Mouse (Mus musculus): ENCODE measurements around the gene Gm13272. TPM values are rescaled to one million over a fixed set of nuclear protein-coding genes. Genes with fewer than 3 reads are reported as not detected.
"Not testable (repeated sequence)": the region's sequence is repeated elsewhere in the genome, so short reads cannot be mapped to it uniquely, and the experiment has no call there.

Gm13272 gene
- total RNA-seq (2021) = not detected

GRCm38 (mm10) chr4:88779550-88779949 is at the start of gene Gm13272:
Gm13272 (plus strand) TSS chr4:88779850.
- DNase-seq (ENCODE audit: low spot score in 2 of 2); intact Hi-C loops (cut with DNase I): not testable (repeated sequence)

- DNase-seq (ENCODE audit: low spot score in 2 of 2) = peak in 1 of 2 experiments; percentile 38
- intact Hi-C loops (cut with DNase I) = no loop called here
These were observed 41.2 kb upstream of the Gm13272 start for GRCm38 (mm10) chr4:88738480-88738879.

- DNase-seq (ENCODE audit: low spot score in 2 of 2) = no peak
- intact Hi-C loops (cut with DNase I) = no loop called here
These were observed 40.6 kb upstream of the Gm13272 start for GRCm38 (mm10) chr4:88739036-88739435.

- no peak for DNase-seq (ENCODE audit: low spot score in 2 of 2)
- intact Hi-C loops (cut with DNase I) = no loop called here
These were observed 38.2 kb upstream of the Gm13272 start for GRCm38 (mm10) chr4:88741426-88741825.

GRCm38 (mm10) chr4:88742771-88743371 is 36.8 kb upstream of the Gm13272 start:
- DNase-seq (ENCODE audit: low spot score in 2 of 2) = no peak
- intact Hi-C loops (cut with DNase I) = no loop called here

GRCm38 (mm10) chr4:88744207-88744606 is 35.4 kb upstream of the Gm13272 start:
- DNase-seq (ENCODE audit: low spot score in 2 of 2) = no peak
- intact Hi-C loops (cut with DNase I) = no loop called here

GRCm38 (mm10) chr4:88749926-88750325 is 29.7 kb upstream of the Gm13272 start:
- DNase-seq (ENCODE audit: low spot score in 2 of 2) = no peak
- intact Hi-C loops (cut with DNase I) = loop anchor here (5.0 kb wide), 1 partner anchor 62 kb away; no protein-coding TSS in a partner anchor

- intact Hi-C loops (cut with DNase I) = not testable (repeated sequence)
These were observed 24.8 kb upstream of the Gm13272 start, which contains the start of gene Gm13271 for GRCm38 (mm10) chr4:88754818-88755340. Gm13271 (plus strand) TSS chr4:88754868.

GRCm38 (mm10) chr4:88756581-88757513 is 22.8 kb upstream of the Gm13272 start:
- DNase-seq (ENCODE audit: low spot score in 2 of 2); intact Hi-C loops (cut with DNase I): not testable (repeated sequence)

More at GRCm38 (mm10) chr4:88754818-88755340, 24.8 kb upstream of the Gm13272 start, which contains the start of gene Gm13271:
- DNase-seq (ENCODE audit: low spot score in 2 of 2) = peak; percentile 63 to 67

- intact Hi-C loops (cut with DNase I) = not testable (repeated sequence)
- peak; percentile 88 to 92 for DNase-seq (ENCODE audit: low spot score in 2 of 2)
These were observed 22.0 kb upstream of the Gm13272 start for GRCm38 (mm10) chr4:88757628-88758031.

- DNase-seq (ENCODE audit: low spot score in 2 of 2); intact Hi-C loops (cut with DNase I): not testable (repeated sequence)
These were observed 20.9 kb upstream of the Gm13272 start for GRCm38 (mm10) chr4:88758751-88759150.

GRCm38 (mm10) chr4:88759610-88760268 is 19.9 kb upstream of the Gm13272 start, which contains the start of gene Gm13283:
Gm13283 (plus strand) TSS chr4:88760119.
- intact Hi-C loops (cut with DNase I) = not testable (repeated sequence)
- DNase-seq (ENCODE audit: low spot score in 2 of 2) = peak in 1 of 2 experiments; percentile 32

GRCm38 (mm10) chr4:88760431-88760830 is 19.2 kb upstream of the Gm13272 start:
- DNase-seq (ENCODE audit: low spot score in 2 of 2) = peak; percentile 37 to 46
- intact Hi-C loops (cut with DNase I) = not testable (repeated sequence)

- intact Hi-C loops (cut with DNase I) = not testable (repeated sequence)
- peak; percentile 63 to 67 for DNase-seq (ENCODE audit: low spot score in 2 of 2)
These were observed 17.9 kb upstream of the Gm13272 start for GRCm38 (mm10) chr4:88761776-88762175.

GRCm38 (mm10) chr4:88762341-88762740 is 17.3 kb upstream of the Gm13272 start:
- peak in 1 of 2 experiments; percentile 14 for DNase-seq (ENCODE audit: low spot score in 2 of 2)
- intact Hi-C loops (cut with DNase I) = not testable (repeated sequence)

GRCm38 (mm10) chr4:88763384-88764018 is 16.1 kb upstream of the Gm13272 start:
- DNase-seq (ENCODE audit: low spot score in 2 of 2) = peak; percentile 19 to 30
- intact Hi-C loops (cut with DNase I) = not testable (repeated sequence)

GRCm38 (mm10) chr4:88773534-88773933 is 6.1 kb upstream of the Gm13272 start, which contains the start of gene Gm13290:
Gm13290 (plus strand) TSS chr4:88773834.
- intact Hi-C loops (cut with DNase I); DNase-seq (ENCODE audit: low spot score in 2 of 2): not testable (repeated sequence)

- intact Hi-C loops (cut with DNase I); DNase-seq (ENCODE audit: low spot score in 2 of 2): not testable (repeated sequence)
These were observed 3.0 kb upstream of the Gm13272 start, which contains the start of gene Gm13289 for GRCm38 (mm10) chr4:88776622-88777021. Gm13289 (plus strand) TSS chr4:88776922.

- intact Hi-C loops (cut with DNase I); DNase-seq (ENCODE audit: low spot score in 2 of 2): not testable (repeated sequence)
These were observed 670 bp downstream of the Gm13272 start for GRCm38 (mm10) chr4:88780320-88780719.
